11 mouse cellular contexts compared by ENCODE assay signal in genomic region chr14:114880291-114880690, GRCm38 (mm10).
DNase-seq lines count a peak whose midpoint lies in the region; ATAC-seq lines count a peak whose summit lies in the region.
"Had no signal": no experiment of that assay in that cellular context is flagged by ENCODE, and none has a peak within 500 bp of the region (broad histone marks: within the 10 kb centered on the region; RNA-seq: fewer than 3 reads in every experiment).

No protein-coding gene starts in this region.

- 71% methylated on average over 4 of the region's 4 CpGs for WGBS in hindbrain, embryonic 12.5 days
- 70% methylated on average over 4 of the region's 4 CpGs for WGBS in midbrain, embryonic 13.5 days

- H3K4me1 ChIP-seq in hindbrain, embryonic 12.5 days = 0 out of 2 replicates have a peak, but pooled peaks cover 3% of the 10 kb centered on the region
- H3K4me1 ChIP-seq in midbrain, embryonic 13.5 days (replicated peaks) = no peaks in the 10 kb centered on the region
- H3K4me1 ChIP-seq: lung, embryonic 15.5 days had no signal

- ATAC-seq in hindbrain, embryonic 12.5 days (ENCODE audit: low FRiP score) = peak; percentile 52
- ATAC-seq in midbrain, embryonic 13.5 days = peak; percentile 78

- no peak overlapping the region for H3K4me3 ChIP-seq in hindbrain, embryonic 12.5 days
- H3K4me3 ChIP-seq in midbrain, embryonic 13.5 days (replicated peaks) = no peak overlapping the region
- H3K4me3 ChIP-seq: lung, embryonic 15.5 days had no signal

- H3K36me3 ChIP-seq in hindbrain, embryonic 12.5 days = no peaks in the 10 kb centered on the region
- no peaks in the 10 kb centered on the region for H3K36me3 ChIP-seq in midbrain, embryonic 13.5 days
- H3K36me3 ChIP-seq: lung, embryonic 15.5 days had no signal

- no peaks in the 10 kb centered on the region for H3K9me3 ChIP-seq in hindbrain, embryonic 12.5 days (replicated peaks)
- no peaks in the 10 kb centered on the region for H3K9me3 ChIP-seq in midbrain, embryonic 13.5 days
- H3K9me3 ChIP-seq: lung, embryonic 15.5 days had no signal

- no peak overlapping the region for H3K9ac ChIP-seq in hindbrain, embryonic 12.5 days
- H3K9ac ChIP-seq in midbrain, embryonic 13.5 days (replicated peaks) = no peak overlapping the region
- H3K9ac ChIP-seq: lung, embryonic 15.5 days had no signal

- peak; percentile 45 to 46 for DNase-seq in right cerebral cortex, postnatal 10 days (ENCODE audit: low spot score in 2 of 2)
- no peak for DNase-seq in right cerebral cortex, postnatal 4 days
- DNase-seq in natural killer cell, adult 2 months (ENCODE audit: low spot score in 2 of 2) = no peak
- no peak for DNase-seq in thymus, adult 18-20 months
- DNase-seq in heart, adult 11 months = no peak
- DNase-seq: retina, postnatal 1 day; thymus, postnatal 4 days had no signal

- H3K4me2 ChIP-seq in hindbrain, embryonic 12.5 days (replicated peaks) = no peak overlapping the region
- no peak overlapping the region for H3K4me2 ChIP-seq in midbrain, embryonic 13.5 days (replicated peaks)
- H3K4me2 ChIP-seq: lung, embryonic 15.5 days had no signal

- no peak overlapping the region for H3K27ac ChIP-seq in hindbrain, embryonic 12.5 days
- H3K27ac ChIP-seq in midbrain, embryonic 13.5 days = no peak overlapping the region
- H3K27ac ChIP-seq: kidney, postnatal 0 days; lung, embryonic 15.5 days had no signal

- no peaks in the 10 kb centered on the region for H3K27me3 ChIP-seq in hindbrain, embryonic 12.5 days
- no peaks in the 10 kb centered on the region for H3K27me3 ChIP-seq in midbrain, embryonic 13.5 days
- H3K27me3 ChIP-seq: lung, embryonic 15.5 days had no signal

Comparison
In these comparisons a context has a peak if more than half of its experiments do, and no peak if none do; other contexts are left out.
1. DNase-seq: peak in right cerebral cortex, postnatal 10 days (2 of 2); none in right cerebral cortex, postnatal 4 days (single experiment), natural killer cell, adult 2 months (0 of 2), thymus, adult 18-20 months (0 of 2) and heart, adult 11 months (single experiment).